Mouse (Mus musculus): ENCODE data around the gene Gm45711. TPM values are rescaled to one million over a fixed set of nuclear protein-coding genes. Genes with fewer than 3 reads are reported as not detected.

The Gm45711 gene
- 0.13 and 0.30 TPM in 2 replicates for polyA plus RNA-seq (2015; fragmentation: Nextera tagmentation; extraction: Ambion mirVana)

DNA sequence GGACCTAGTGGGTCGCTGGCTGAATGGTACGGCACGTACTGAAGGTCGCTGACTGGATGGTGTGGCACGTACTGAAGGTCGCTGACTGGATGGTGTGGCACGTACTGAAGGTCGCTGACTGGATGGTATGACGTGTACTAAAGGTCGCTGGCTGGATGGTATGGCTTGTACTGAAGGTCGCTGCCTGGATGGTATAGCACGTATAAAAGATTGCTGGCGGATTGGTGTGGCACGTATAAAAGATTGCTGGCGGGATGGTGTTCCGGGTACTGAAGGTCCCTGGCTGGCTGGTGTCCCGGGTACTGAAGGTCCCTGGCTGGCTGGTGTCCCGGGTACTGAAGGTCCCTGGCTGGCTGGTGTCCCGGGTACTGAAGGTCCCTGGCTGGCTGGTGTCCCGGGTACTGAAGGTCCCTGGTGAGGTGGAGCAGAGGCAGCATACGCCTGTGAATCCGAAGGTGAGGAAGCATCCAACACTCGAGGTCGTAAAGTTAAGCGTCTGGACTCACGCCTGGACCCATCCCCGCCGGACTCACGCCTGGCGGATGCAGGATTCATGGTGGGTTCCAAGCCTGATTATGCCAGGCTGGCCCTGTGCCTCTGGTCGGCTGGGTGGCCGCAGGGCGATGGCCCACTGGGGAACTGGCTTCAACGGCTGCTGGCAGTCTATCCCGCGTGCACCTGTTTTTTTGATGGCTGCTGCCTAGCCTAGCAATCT lies at the start of gene Gm45711, which contains the start of gene Cmtm1:
TSS of gene Gm45711 (minus strand) at position 641 of the 715 bp plus-strand sequence.
TSS of gene Cmtm1 (minus strand) at position 705 of the 715 bp plus-strand sequence.

DNA sequence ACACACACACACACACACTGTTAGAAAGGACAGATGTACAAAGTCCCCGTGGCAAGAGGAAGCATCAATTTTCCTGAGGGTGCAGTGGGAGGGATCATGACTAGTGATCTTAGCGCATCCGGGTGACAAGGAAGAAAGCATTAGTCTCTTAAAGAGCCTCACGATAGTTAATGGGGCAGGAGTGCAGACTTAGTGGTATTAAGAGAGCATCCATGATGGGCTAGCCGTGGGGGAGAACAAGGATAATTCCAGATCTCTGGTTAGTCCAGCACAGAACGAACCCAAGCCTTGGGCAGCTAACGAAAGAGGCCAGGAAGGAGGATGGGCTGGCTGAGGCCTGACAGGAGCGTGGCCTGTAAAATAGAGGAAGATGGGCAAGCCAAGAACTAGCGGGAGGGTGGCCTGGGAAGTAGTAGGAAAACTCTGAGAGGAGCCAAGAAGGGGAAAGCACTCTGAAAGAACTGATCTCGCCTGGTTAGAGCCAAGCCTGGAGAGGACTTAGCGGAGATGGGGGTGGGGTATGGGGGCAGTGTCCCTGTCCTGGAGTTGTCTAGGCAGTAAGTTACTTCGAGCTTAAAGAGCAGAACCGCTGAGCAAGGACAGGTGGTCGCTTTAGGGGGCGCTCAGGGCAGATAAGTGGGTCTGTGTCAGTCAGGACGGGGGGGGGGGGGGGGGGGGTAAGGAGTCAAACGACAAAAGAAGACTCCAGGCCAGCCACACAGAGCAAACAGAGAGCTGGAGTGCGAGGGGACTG lies 29.5 kb upstream of the Gm45711 start, which contains the start of gene Cmtm3:
TSS of gene Cmtm3 (plus strand) at position 182 of the 754 bp plus-strand sequence.

DNA sequence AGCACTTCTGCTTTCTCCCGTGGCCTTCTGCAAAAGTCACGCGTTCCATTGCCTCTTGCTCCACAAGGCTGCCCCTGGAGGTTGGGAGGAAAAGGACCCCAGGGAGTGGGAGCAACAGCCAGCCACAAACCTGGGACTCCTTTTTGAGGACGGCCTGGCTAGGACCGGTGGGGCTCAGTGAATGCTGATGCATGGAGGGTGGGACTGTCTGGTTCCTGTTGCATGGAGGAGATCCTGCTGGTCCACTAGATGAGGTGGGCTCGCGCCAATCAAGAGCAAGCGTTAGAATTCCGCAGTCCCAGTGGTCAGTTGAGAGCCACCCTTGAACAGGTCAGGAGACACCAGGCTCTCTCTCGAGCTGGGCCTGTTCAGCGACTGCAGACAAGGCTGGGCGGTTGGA lies 12.0 kb upstream of the Gm45711 start, which contains the start of gene Cmtm2b:
TSS of gene Cmtm2b (plus strand) at position 301 of the 400 bp plus-strand sequence.

DNA sequence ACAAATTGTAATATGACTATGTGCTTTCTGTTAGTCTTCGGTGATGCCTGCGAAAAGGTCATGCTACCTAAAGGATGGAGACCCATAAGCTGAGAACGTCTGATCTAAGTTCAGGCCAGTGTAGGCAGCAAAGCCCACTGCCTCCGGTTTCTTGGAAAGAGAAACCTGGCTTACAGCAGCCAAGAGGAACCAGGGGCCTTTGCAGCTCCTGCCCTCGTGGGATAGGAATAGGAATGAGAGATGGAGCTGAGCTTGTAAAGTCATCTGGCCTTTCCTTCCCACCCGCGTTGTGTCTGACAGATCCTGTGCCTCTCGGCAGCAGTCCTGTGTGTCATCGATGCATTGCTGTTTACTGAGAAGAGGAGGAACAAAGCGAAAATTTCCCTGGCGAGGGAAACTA lies 11.4 kb upstream of the Gm45711 start, which contains the start of gene Gm11020:
TSS of gene Gm11020 (plus strand) at position 301 of the 400 bp plus-strand sequence.

DNA sequence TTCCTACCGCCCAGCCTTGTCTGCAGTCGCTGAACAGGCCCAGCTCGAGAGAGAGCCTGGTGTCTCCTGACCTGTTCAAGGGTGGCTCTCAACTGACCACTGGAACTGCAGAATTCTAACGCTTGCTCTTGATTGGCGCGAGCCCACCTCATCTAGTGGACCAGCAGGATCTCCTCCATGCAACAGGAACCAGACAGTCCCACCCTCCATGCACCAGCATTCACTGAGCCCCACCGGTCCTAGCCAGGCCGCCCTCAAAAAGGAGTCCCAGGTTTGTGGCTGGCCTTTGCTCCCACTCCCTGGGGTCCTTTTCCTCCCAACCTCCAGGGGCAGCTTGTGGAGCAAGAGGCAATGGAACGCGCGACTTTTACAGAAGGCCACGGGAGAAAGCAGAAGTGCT lies 16.8 kb downstream of the Gm45711 start, which contains the start of gene Cmtm2a:
TSS of gene Cmtm2a (minus strand) at position 101 of the 400 bp plus-strand sequence.

DNA sequence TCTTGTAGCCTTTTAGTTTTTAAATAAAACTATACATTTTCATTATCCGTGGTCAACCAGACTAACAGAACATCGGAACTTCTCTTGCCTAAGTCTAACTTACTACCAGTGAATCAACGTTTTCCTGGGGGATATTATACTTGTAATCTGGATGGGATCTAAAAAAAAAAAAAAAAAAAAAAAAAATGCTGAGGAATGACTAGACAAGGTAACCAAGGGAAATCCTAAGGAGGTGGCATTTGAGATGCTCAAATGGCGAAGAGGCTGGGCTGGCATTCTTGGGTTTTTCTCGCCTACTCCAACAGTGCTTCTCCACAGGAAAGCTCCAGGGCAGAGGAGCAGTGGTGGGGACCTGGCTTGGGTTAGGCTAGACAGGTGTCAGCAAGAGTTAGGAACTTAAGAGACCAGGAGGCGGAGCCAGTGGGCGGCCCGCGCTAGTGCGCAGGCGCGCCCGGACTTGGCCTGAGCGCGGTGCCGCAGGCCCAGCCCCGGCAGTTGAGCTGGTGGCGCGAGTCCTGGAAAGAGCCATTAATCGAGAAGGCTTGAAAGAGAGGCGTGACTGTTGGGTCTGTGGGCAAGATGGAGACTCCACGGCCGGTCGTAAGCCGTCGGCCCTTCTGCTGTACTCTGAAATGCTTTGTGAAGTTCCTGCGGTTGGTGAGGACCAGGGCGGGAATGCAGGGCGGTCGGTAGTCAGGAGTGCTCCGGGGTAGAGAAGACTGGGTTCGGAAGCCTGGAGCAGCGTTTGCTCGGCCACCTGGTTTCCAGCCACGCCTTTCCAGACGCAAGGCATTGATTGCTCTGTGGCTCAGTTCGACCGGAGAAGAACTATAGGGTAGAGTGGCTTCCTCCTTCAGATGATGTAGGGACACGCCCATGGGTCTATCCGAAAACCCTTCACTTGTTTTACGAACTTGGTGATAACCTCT lies 59.2 kb downstream of the Gm45711 start, which contains the start of gene Cklf:
TSS of gene Cklf (plus strand) at position 423 of the 929 bp plus-strand sequence.

DNA sequence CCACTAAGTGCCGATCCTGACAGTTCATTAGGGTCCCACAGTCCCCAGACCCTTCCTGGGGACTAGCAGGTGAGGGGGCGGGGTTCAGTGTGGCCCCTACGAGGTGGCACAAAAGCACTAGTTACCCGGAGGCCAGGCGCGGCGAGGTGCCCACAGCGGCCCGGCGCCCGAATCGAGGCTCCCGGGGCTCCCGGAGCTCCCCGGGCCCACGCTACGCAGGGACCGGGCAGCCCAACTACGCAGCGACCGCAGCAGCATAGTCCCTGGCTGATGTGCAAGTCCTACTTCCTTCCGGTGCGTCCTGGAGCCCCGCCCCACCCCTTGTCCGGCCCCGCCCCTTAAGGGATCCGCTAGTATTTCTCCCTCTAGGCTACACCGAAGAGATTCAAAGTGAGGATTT lies 61.6 kb downstream of the Gm45711 start, which contains the start of gene Tk2:
TSS of gene Tk2 (minus strand) at position 283 of the 400 bp plus-strand sequence.

Other genes with a start within 250 kb of the Gm45711 start
- gene Cdh5, start 208.5 kb downstream of the Gm45711 start, polyA plus RNA-seq (2015; fragmentation: Nextera tagmentation; extraction: Ambion mirVana) = 28.3 and 33.5 TPM in 2 replicates
- gene Bean1, start 139.6 kb downstream of the Gm45711 start, polyA plus RNA-seq (2015; fragmentation: Nextera tagmentation; extraction: Ambion mirVana) = 1.9 and 8.6 TPM in 2 replicates
- gene Tk2, start 61.5 kb downstream of the Gm45711 start, polyA plus RNA-seq (2015; fragmentation: Nextera tagmentation; extraction: Ambion mirVana) = 31.1 and 60.1 TPM in 2 replicates
- gene Cklf, start 59.2 kb downstream of the Gm45711 start, polyA plus RNA-seq (2015; fragmentation: Nextera tagmentation; extraction: Ambion mirVana) = 125 and 176 TPM in 2 replicates
- gene Cmtm2a, start 16.9 kb downstream of the Gm45711 start, polyA plus RNA-seq (2015; fragmentation: Nextera tagmentation; extraction: Ambion mirVana) = 0.54 and 0.87 TPM in 2 replicates
- 0.43 and 0.47 TPM in 2 replicates for gene Cmtm1, start 64 bp upstream of the Gm45711 start, polyA plus RNA-seq (2015; fragmentation: Nextera tagmentation; extraction: Ambion mirVana)
- not detected in 2 replicates for gene Gm11020, start 11.5 kb upstream of the Gm45711 start, polyA plus RNA-seq (2015; fragmentation: Nextera tagmentation; extraction: Ambion mirVana)
- 0.33 TPM in 1 of 2 replicates, not detected in the other for gene Cmtm2b, start 12.1 kb upstream of the Gm45711 start, polyA plus RNA-seq (2015; fragmentation: Nextera tagmentation; extraction: Ambion mirVana)
- gene Cmtm3, start 29.3 kb upstream of the Gm45711 start, polyA plus RNA-seq (2015; fragmentation: Nextera tagmentation; extraction: Ambion mirVana) = 122 and 128 TPM in 2 replicates
- gene Cmtm4, start 85.7 kb upstream of the Gm45711 start, polyA plus RNA-seq (2015; fragmentation: Nextera tagmentation; extraction: Ambion mirVana) = 1.3 and 1.8 TPM in 2 replicates
- 32.6 and 39.1 TPM in 2 replicates for gene Dync1li2, start 133.0 kb upstream of the Gm45711 start, polyA plus RNA-seq (2015; fragmentation: Nextera tagmentation; extraction: Ambion mirVana)
- 0.08 and 0.16 TPM in 2 replicates for gene Terb1, start 199.8 kb upstream of the Gm45711 start, polyA plus RNA-seq (2015; fragmentation: Nextera tagmentation; extraction: Ambion mirVana)
- gene Nae1, start 224.6 kb upstream of the Gm45711 start, polyA plus RNA-seq (2015; fragmentation: Nextera tagmentation; extraction: Ambion mirVana) = 94.0 and 97.2 TPM in 2 replicates
- 1.8 and 2.3 TPM in 2 replicates for gene Car7, start 224.6 kb upstream of the Gm45711 start, polyA plus RNA-seq (2015; fragmentation: Nextera tagmentation; extraction: Ambion mirVana)

Data from adrenal gland, postnatal 0 days (tissue).